Mouse (Mus musculus): ENCODE data around the gene Rhbdd1.
A peak's percentile ranks its signal among the peaks of the same experiment; 100 is the strongest.

The Rhbdd1 gene

DNA sequence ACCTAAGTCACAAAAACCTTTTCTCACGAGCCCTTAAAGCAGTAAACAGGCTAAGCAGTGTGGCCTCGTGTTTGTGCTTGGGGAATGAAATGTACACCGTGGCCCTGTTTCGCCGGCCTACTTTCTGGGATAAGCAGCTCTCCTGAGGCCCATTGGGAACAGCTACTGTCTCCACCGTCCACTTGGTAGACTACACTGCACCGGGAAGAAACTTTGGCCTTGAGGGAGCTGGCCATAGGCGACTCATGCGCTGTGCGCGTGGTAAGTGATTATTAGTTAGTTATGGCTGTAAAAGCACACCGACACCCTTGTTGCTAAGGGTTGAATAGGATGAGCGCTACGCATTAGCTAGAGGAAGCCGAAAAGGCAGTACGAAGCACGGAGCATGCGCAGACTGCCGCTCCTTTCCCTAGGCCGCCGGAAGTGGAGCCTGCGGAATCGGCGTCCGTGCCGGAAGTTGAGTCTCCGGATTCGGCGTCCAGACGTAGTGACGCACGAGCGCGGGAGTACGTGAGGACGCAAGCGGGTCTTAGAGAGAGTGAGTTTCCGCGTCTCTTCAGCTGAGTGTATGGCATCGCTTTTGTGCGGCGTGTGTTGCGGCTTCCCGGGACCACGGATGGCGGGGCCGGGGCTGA, at the start of gene Rhbdd1:
TSS of gene Rhbdd1 (plus strand) at position 342 of the 635 bp plus-strand sequence.
- peak; percentile 99 for DNase-seq (ENCODE audit: low read depth, low spot score)

DNA sequence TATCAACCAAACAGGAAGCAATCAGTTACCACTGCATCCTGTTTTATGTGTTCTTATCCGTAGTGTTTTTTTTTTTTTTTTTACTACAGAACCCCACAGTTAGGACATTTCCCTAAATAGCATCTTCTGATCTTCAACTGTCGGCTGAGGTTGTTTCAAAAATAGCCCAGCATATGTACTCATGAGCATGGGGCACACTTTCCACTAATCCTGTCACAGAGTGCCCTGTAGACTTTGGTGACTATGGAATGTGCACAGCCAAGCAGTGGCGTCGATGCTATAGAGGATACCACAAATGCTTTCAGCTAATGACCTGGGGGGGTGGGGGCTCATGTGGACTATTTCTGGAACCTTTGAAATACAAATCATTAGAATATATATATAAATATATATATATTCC, 48.7 kb upstream of the Rhbdd1 start:
- DNase-seq (ENCODE audit: low read depth, low spot score): no peak

DNA sequence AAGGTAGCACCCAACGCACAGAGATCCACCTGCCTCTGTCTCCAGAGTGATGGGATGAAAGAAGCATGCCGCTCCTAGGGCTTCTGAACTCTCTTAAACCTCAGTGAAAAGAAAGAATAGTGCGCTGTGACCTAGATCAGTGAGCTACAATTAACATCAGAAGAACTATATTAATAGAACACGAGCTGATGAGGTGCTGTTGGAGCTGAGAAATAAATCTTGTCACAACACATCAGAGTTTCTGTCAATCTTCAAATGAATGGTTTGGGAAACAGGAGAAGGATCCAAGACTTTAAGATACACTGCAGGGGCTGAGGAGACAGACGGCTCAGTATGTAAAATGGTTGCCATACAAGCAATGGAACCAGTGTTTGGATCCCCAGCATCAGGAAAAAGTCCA, 44.0 kb upstream of the Rhbdd1 start:
- DNase-seq (ENCODE audit: low read depth, low spot score): no peak

DNA sequence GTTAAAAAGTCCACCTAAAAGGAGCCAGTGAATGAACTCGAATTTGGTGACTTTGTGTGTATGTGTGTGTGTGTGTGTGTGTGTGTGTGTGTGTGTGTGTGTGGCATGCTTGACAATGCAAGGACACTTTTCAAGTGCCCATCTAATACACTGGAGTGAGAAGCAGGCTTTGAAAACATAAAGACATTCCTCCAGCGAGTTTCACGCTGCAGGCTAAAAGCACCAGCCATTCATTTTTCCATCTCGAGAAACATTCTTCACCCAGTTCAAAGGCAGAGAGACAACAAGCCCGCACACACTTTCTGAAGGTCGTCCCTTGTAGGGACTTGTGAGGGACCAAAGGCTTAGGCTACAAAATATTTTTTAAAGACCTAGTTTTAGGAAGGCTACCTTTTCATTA, 42.7 kb upstream of the Rhbdd1 start:
- no peak for DNase-seq (ENCODE audit: low read depth, low spot score)

DNA sequence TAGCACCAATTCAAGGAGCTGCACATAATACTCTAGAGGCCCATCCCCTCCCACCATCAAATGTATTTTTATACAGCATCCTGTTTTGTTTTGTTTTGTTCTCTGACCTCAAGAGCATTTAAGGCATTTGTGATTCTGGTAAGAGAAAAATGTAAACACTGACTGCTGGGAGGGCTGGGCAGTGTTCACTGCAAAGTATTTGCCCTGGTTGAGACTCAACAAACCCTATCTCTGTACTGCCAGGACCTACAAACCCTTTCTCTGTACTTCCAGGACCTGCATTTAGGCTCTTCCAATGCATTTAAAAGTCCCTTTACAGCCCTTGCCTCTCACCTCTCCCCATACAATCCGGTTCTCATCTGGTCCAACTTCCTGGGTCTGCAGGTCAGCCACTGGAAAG, 41.9 kb upstream of the Rhbdd1 start:
- no peak for DNase-seq (ENCODE audit: low read depth, low spot score)

DNA sequence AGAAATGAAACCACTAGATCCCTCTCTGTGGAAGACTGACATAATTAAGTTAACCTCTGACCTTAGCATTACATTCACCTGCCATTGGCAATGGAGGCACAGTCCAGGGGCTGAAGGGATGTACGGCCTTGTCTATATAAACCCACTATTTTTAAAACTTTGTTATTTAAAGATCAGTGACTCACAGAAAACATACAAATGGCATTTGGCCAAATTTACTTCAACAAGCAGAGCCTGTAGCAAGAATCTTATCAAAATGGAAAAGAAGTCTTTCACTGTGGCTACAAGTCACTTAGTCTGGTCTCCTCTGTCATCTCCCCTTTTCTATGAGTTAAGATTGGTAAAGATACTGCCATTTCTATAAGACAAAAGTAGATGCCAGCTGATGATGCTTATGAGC, 36.5 kb upstream of the Rhbdd1 start:
- no peak for DNase-seq (ENCODE audit: low read depth, low spot score)

DNA sequence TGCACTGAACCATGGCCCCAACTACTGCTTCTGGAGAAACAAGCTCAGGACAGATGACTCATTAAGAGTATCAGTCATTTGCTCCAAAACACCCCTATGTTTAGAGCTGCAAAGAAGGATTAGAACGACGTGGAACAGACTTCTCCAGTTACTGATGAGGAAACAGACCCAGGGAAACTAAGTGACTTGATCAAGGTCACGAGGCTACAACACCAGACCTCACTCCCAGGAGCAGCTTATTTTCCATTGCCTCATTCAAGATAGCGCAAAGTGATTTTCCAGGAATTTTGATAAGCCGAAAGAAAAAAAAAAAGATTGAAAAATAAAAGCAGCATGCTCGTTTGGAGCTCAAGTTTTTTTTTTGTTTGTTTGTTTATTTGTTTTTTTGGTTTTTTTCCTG, 34.4 kb upstream of the Rhbdd1 start:
- no peak for DNase-seq (ENCODE audit: low read depth, low spot score)

DNA sequence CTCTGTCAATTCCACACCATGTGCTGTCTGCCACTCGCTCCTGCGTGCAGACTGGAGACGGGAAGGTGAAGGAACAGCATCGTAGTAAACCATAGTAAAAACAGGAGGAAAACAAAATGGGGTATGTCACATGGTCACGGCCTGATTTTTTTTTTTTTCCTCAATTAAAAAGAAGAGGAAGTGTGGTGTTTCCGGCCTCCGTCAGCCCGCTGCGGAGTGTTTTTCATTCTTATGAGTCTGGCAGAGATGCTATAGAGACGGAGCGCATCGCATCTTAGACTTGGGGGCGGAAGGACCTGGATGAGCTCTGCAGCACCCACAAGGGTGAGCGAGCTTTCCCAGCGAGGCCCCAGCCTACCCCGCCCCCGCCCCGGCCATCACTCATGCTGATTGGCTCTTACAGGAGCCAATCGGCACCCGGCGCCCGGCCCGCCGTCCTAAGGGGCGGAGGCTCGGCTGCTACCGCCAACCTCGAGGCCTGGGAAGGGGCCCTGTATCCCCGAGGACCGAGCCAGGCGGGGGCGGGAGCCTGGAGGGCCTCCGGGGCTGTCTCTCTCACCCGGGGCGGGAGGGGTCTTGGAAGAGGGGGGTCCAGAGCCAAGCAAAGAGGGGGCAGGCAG, 33.1 kb upstream of the Rhbdd1 start:
- peak; percentile 85 for DNase-seq (ENCODE audit: low read depth, low spot score)

DNA sequence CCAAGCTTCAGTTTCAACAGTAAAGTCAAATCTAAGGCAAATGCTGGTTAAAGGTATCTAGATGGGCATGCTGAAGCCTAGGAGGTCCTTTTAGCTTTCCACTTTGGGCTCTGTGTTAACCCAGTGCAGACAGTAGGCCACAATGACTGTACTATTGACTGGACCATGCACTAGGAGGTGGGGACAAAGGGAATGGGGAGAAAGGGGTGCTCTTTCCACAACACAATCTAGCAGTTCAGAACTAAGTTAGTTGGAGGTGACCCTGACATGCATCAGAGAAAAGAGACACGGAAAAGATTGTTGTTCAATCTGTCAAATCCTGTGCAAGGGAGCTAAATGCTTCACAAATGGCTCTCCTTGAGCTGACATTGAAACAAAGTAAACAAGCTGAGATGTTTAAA, 32.4 kb upstream of the Rhbdd1 start:
- DNase-seq (ENCODE audit: low read depth, low spot score): no peak

DNA sequence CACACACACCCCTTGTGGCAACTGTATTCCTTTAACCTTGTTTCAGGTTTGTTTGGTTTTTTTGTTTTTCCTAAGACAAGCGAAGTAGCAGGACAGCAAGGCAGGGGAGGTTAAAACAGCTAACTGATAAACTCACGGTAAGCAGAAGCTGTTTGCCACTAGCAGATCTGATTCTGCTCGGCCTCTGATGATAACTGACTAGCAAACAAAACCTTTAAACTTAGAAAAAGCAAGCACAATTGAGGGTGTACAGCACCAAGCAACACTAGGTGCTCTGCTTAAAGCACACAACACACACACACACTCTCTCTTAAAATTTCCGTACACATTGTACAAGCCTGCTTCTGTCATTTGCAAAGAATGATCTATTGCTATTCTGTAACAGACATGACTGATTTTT, 31.8 kb upstream of the Rhbdd1 start:
- DNase-seq (ENCODE audit: low read depth, low spot score): no peak

DNA sequence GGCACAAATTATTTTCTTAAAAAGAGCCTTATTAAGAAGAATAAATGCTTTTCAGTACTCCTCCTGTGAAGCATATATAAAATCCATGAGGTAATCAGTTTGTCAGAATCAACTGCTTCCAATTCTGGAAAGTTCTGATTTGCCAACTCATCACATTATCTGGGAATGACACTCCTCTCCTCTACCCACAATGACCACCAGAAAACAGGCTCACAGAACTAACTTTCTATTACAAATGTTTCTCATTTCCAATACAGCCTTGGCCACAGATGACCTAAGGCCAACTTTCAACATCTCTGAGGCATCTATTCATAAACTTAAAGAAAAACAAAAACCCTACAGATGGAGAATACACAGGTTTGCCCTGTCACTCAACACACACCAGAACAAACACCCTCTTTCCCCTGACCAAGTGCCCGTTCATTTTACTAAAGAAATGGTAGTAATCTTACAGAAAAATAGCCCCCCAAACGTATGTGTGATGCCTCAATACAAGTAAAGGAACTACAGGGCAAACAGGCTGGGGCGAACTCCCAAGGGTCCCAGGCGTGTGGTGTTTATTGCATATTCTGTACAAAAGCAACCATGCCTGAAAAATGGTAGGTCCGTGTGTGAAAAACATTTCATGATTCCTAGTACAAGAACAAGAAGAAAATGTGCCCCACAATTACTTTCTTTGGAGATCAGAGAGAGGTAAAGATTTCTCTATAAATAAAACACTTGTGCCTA, 30.6 kb upstream of the Rhbdd1 start:
- DNase-seq (ENCODE audit: low read depth, low spot score): no peak

DNA sequence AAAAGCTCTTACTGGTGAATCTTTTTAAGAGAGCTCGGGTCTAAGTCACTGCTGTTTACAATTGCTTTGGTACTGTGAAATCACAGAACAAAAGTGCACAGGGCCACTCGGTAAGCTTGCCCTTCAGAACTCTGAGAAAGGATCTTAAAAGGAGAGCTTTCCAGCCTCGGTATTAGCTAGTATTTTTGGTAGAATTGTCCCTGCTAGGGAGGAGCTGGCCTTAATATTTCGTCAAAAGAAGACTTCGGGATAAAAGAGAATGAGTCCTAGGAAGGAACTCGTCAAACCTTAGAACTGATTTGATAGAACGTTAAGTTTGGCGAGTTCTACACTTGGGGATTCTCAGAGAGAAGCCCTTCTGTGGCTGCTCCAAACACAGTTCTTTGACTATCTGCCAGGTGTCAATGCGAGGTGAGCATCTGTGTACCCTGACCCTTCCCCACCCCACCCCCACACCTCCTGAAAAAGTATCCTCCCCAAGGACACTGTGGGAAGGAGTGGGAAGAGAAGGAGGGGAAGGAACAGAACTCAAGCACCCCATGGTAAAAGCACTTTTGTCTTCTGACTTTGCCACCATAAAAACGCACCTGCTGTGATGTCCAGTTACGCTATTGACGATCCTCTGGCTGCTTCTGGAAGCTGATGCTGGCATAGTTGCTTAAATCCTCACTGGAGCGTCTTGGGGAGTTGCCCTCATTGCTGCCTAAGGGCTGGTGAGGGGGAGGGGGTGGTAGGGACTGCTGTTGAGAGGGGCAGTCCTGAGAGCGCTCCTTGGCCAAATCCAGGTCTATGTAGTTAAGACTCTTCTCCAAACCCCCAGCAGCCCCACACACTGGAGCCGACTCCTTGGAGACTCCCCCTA, 29.8 kb upstream of the Rhbdd1 start:
- DNase-seq (ENCODE audit: low read depth, low spot score): no peak

DNA sequence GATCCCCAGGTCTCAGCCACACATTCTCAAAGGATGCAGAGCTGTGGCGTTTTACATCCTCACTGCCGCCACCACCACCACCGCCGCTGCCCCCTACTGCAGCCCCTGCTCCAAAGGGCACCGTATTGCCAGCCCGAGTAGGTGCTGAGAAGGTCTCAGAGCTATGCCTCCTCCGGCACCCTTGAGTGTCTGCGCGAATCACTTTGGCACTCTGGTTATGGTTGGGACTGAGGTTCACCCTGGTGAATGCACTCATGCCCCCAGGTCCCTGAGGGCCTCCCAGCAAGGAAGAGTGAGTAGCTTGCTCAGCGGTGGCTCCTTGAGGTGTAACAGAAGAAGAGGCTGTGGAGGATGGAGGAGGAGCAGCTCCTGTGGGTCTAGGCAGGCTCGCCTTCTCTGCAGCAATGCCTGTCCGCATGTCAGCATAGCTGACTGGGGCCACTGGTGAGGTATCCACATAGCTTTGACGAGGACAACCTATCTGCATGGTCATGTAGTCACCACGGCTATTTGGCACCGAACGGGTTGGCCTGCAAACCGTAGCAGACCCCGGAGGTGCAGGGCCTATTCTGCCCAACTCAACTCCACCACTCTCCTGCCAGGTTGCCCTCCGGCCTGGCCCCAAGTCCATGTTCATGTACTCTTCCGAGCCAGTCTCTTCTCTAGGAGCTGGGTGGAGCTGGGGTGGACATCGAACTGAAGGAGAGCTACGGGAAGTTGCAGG, 29.0 kb upstream of the Rhbdd1 start:
- DNase-seq (ENCODE audit: low read depth, low spot score): no peak

DNA sequence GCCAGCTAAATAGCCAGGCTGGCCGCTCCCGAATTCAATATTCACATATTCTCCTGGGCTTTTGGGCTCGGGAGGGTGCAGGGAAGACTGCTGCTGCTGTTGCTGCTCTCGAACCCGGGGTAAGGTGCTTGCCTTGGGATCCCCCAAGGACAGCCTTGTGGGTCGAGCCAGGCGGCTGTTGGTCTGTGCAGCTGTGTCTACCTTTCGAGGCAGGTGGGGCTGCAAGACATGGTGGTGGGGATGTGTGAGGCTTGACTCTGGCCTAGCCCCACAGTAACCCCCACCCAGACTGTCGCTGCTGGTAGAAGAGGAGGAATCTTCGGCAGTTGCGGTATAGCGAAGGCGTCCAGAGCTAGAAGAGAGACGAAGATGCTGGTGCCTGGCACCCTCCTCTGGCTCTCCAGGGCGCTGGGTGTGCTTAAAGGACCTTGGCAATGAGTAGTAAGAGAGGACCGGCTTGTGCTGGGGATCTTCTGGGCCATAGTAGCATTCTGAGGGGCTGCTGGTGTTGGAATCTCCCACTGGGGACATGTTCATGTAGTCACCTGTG, 28.4 kb upstream of the Rhbdd1 start:
- no peak for DNase-seq (ENCODE audit: low read depth, low spot score)

DNA sequence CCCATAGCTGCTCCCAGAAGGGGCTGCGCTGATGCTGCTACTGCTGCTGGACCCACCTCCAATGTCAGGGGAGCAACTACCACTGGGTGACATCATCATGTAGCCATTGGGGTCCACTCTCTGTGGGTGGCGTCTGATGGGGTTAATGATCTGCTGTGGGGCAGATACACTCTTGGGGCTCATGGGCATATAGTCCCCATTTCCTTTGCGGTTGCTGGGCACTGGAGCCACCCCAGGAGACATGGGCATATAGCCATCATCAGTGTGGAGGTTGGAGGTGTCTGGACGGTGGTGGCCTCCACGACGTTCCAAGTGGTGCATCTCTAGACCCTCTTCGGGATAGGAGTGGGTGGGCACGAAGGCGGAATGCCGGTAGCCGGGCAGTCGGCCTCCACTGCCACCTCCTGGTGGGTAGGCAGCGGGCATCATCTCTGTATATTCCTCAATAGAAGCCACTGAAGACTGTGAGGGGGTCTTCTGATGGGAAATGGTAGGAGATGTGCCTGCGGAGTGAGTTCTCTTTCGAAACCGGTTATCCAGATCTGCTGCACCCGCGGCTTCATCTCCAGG, 27.7 kb upstream of the Rhbdd1 start:
- DNase-seq (ENCODE audit: low read depth, low spot score): no peak

DNA sequence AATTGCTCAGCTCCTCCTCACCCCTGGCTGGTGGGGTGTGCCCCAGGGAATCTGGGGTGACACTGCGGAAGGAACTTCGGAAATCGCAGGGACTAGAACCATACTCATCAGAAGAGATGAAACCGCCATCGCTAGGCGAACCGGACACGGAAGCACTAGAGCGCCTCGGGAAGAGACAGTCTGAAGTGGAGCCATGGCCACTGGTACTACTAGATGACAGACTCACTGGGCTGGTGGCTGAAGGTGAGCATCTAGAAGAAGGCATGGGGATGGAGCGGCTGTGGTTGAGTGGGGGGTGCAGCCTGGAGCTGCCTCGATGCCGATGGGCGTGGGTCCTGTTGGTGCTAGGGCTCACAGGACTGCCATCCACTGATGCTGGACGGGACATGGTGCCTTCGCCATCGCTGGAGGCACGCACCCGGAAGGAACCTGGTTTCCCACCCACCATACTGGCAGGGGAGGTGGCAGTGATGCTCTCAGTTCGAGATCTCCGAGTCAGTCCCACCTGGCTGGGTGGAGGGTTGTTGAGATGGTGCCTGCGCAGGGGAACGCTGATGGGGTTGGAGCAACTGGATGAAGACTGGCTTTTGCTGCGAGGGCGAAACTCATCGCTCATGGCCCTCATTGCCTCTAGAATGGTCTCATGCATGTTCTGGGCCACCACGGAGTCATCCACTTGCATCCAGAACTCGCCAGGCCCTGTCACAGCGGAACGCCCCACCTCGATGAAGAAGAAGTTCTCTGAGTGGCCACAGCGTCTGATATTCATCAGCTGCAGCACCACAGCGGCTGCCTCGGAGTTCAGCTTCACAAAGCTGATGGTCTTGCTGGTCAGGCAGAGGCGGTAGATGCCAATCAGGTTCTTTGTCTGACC, 26.9 kb upstream of the Rhbdd1 start:
- DNase-seq (ENCODE audit: low read depth, low spot score): no peak

DNA sequence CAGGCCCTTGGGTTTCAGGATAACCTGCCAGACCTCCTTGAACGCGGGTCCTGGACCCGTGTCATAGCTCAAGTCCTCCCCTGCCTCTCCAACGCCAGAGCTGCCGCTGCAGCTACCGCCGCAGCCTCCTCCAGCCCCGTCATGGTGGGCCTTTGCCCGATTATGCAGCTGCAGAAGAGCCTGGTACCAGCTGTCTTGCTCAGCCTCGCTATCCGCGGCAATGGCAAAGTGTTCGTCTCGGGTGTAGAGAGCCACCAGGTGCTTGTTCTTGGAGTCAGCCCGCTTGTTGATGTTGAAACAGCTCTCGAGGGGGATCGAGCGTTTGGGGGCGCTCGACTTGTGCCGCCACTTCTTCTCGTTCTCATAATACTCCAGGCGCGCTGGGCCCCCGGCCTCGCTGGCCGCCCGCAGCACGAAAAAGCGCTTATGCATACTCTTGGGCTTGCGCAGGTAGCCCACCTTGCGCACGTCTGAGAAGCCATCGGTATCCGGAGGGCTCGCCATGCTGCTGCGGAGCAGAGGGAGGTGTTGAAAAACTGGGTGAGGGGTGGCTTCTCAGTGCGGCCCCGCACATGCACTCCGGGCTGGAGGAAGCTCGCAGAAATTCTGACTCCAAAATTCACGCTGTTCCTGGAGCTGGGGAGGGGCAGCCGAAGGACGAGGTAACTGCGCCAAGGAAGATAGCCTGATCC, 26.1 kb upstream of the Rhbdd1 start:
- peak; percentile 56 for DNase-seq (ENCODE audit: low read depth, low spot score)

DNA sequence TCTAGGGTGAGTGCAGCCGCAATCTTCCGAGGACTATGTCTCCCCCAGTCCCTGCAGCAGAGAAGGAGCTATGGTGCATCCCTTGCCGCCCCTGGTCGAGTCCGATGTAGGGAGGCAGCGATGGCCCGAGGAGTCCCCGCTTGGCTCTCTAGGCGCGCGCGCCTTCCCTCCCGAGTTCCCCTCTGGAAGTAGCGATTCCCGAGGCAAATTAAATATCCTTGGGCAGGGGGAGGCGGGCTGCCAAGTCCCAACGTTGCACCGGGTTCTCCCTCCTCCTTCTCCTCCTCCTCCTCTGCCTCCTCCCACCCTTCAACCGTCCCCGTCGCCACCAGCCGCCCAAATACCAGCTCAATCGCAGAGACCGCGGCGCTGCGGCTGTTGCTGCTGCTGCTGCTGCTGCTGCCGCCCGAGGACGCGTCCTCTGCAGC, 25.5 kb upstream of the Rhbdd1 start:
- peak; percentile 66 for DNase-seq (ENCODE audit: low read depth, low spot score)

DNA sequence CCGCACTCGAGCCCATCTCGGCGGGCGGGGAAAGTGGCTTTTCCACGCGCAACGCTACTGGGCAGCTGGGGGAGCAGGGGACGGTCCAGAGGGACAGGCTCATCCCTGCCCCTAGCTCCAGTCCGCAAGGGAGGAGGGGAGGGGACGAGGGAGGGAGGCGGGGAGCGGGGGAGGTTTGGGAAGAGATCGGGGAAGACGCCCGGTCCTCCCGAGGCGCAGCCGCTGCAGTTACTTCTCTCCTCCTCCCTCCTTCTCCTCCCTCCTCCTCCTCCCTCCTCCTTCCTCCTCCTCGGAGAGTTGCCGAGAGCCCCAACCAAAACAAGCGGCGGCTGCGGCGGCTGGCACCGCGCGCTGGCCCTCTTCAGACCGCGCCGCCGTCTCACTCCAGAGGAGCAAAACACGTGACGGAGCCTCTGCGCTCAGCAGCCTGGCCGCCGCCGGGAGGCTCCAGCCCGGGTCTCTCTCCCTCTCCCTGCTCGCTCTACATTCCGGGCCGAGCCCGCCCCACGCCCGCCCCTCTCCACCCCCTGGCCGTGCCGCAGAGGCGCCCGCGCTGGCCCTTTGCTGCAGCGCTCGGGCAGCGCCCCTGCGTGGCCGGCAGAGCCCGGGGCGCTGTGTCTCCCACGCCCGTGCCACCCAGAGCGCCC, 25.0 kb upstream of the Rhbdd1 start, which contains the start of gene Irs1:
TSS of gene Irs1 (minus strand) at position 266 of the 647 bp plus-strand sequence.
- DNase-seq (ENCODE audit: low read depth, low spot score): peak; percentile 75
